Mouse (Mus musculus): Measurements from ENCODE around the gene Galnt7.

The Galnt7 gene

DNA sequence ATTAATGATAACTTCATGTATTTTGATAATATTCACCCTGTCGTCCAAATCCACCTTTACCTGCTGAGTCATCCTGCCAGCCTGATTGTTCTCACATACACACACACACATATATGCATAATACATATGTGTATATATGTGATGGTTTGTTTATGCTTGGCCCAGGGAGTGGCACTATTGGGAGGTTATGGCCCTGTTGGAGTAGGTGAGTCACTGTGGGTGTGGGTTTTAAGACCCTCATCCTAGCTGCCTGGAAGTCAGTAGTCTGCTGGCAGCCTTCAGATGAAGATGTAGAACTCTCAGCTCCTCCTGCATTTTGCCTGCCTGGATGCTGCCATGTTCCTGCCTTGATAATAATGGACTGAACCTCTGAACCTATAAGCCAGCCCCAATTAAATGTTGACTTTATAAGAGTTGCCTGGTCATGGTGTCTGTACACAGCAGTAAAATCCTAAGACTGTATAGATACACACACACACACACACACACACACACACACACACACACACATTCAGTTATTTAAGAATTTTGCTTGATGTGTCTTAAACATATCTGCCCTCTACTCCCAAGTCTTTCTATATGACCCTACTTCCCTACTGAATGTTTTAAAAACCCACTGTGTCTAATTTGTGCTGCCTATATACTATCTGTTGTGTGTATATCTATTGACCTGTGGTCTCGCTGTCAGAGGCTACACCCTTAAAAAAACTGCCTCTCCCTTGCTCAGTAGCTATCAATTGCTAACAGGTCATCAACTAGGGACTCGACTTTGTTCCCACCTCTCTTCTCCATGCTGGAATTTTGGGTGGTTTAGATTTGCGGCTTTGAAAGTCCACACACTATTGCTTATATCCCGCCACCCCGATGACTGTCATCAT lies 23.8 kb downstream of the Galnt7 start:
- no peak for DNase-seq (ENCODE audit: low spot score in 2 of 2)

DNA sequence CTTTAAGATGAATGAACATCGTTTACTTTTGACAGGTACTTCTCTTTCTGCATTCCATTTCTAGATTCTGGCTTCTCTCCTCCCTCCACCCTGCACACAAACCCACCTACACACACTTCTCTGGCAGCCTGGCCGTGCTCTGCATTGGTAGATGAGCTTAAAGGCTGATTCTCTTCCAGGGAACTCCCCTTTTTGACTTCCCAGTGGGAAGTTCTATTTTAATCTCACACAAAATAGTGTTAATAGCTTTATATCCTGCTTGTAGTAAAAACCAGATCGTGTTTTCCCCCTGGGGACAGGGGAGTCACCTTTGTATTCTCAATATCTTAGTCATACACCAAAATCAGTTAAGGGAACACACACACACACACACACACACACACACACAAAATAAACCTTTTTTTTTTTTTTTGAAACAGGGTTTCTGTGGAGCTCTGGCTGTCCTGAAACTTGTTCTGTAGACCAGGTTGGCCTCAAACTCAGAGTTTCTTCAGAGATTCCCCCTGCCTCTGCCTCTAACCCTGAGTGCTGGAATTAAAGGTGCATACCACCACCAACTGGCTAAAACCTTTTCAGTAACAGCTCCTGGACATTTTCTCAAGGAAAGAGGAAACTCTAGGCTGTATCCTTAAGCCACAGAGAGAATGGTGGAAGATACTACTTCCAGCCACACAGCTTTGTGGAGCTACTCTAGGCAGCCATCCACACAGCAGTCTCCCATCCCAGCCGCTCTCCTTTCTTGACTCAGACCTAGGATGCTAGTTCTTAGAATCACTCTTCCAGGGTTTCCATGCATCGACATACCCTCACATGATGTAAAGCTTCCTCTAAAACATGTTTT lies 24.7 kb downstream of the Galnt7 start:
- no peak for DNase-seq (ENCODE audit: low spot score in 2 of 2)

DNA sequence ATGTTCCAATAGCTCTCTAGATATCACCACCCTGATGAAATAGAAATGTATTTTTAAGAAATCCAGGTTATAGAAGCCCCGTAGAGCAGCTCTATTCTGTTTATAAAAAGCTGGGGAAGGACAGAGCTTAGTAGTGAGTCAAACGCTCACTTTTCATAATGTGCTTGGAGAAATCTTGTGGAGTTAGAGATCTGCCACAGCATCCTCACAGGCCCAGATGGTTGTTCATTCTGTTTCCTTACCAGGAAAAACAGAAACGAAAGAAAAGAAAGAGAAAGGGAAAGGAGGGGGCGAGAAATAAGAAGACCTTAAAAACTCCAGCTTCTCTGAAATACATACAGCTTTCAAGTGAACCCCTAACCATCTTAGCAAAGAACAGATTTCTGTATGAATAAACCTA lies 28.9 kb downstream of the Galnt7 start:
- no peak for DNase-seq (ENCODE audit: low spot score in 2 of 2)

DNA sequence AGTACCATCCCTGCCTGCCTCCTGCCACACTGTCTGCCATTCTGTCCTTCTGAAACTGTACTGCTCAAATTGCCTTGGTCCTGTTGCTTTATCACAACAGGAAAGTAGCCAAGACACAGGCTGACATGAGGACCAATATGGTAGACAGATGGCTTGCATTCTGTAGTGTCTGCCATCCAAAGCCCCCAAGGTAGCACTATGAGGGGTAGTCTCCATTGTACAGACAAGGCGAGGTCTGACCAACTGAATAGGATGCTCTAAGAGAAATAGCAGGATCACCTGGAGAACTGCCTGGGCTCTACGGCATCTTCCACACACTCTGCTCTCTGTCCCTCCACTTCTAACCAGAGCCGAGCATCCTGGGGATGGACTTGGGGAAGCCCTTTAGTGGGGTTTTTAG lies 29.8 kb downstream of the Galnt7 start:
- no peak for DNase-seq (ENCODE audit: low spot score in 2 of 2)

DNA sequence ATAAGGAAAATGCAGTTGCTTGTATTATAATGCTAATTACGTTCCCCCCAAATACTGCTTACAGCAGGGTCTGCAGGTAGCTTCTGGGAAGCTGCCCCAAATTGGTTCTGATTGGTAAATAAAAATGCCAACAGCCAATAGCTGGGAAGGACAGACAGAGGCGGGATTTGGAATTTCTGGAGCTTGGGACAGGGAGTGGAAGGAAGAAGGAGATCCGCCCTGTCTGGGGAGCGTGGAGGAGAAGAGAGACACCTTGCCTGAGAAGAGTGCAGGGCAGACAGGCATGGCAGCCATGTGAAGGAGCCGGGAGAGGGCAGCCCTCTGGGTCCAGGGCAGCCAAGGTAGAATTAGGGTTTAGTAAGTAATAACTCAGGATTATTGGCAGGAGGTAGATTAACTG lies 35.9 kb downstream of the Galnt7 start:
- no peak for DNase-seq (ENCODE audit: low spot score in 2 of 2)

DNA sequence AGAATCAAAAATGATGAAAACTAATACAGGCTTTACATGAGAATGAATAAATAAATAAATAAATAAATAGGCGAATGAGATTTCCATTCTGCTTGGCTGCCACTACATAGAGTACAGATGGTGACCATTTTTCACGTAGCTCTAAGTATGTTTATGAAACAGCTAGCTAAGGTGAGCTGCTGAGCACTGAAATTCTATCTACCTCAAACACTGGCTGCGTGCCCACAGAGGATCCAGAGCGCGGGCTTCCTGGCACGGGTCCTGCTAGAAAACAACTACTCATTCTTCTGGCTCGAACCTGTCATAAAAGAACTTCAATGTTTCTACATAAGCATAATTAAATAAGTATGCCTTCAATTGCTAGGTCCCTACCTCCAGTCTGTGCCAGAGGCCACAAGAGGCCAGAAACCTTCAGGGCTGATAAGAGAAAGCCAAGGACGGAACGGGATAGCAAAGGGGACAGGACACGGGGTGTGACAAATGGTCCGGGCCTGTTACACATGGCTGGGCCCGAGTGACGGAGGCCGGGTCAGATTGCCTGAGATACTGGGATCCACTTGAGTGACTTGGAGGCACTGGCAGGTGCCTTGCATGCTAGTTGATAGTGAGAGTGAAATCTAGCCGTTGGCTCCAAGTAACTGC lies 37.7 kb downstream of the Galnt7 start:
- DNase-seq (ENCODE audit: low spot score in 2 of 2) = no peak

DNA sequence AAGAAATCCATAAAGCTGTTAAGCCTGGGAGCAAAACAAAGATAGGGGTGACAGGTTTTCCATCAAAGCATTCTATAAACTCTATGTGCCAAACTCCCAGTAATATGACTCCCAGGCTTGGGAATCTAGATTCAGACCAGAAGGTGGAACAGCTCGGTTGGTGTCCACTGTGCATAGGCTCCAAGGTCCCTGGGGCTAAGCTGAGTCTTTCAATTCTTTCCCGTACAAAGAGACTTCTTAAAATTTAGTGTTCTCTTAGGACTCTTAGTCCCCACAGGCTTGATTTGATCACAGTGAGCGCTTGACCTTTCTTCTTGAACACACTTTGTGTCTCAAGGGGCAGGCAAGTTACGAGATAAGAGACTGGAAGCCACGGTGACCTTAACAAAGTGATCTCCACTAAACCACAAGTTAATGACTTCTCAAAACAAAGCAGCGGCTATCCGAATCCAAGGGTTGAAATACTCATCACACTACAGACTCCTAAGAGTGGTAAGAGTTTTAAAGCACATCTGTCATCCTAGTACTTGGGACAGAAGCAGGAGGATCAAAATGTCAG lies 41.3 kb downstream of the Galnt7 start:
- no peak for DNase-seq (ENCODE audit: low spot score in 2 of 2)

DNA sequence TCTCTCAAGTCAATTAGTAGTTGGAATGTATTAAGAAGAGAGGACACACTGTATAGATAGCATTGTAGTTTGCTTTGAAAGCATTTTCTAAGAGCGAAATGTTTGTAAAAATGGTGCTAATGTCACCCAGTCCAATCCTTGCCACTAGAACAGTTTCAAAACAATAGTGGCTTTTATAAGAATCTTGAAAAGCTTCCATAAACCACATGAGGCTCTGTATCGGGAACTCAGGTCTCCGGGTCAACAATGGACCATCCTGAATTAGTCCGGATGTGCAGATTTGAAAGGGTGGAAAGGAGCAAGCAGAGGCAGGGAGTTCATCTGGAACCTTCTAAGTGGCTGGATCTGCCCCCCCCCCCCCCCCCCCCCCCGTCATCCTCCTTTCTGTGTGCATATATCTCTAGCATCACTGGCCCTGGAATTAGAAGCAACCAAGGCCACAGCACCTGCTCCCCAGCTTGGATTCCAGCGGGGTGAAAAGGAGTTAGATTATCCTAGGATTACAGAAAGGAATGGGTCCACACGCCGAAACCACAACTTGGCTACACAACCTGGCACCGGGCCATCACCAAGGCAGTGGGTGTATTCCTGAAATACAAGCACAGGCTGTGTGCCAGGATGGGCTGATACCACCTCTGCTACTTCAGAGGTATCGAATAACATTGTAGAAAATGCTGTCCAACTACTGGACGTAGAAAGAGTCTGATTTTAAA lies 42.0 kb downstream of the Galnt7 start:
- DNase-seq (ENCODE audit: low spot score in 2 of 2) = peak; percentile 35 to 41

DNA sequence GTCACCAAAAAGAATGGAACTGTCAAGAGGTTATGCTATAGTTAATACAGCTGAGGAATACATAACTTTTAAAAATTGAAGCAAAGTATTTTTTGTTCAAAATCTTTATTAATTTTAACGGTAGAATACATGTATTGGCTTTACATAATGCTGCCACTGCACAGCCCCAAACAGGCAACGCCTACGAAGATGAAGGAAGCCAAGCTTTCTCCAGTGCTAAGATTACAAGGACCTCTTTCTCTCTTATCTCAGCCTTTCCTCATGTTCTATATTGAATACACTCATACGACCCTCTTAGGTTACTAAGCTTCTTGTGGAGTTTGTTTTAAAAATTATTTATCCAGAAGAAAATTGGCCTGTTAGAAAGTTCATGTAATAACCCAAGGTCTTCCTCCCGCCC lies 50.3 kb downstream of the Galnt7 start:
- no peak for DNase-seq (ENCODE audit: low spot score in 2 of 2)

DNA sequence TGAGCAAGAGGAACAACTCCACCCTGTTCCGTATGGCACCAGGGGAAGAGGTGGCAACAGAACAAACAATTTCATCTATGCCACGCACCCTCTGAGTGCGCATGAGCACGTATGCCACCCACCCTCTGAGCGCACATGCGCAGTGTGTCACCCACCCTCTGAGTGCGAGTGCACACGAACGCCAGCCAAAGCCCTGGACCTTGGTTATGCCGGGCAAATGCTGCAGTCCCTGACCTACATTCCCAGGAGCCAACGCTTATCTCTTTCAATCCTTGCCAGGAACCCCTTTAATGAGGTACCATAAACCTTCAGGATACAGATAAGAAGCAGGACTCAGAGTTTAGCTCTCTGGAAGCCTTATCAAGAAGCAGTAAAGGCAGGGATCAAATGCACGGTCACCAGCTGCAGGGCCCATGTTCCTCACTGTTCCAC lies 50.8 kb downstream of the Galnt7 start:
- no peak for DNase-seq (ENCODE audit: low spot score in 2 of 2)

DNA sequence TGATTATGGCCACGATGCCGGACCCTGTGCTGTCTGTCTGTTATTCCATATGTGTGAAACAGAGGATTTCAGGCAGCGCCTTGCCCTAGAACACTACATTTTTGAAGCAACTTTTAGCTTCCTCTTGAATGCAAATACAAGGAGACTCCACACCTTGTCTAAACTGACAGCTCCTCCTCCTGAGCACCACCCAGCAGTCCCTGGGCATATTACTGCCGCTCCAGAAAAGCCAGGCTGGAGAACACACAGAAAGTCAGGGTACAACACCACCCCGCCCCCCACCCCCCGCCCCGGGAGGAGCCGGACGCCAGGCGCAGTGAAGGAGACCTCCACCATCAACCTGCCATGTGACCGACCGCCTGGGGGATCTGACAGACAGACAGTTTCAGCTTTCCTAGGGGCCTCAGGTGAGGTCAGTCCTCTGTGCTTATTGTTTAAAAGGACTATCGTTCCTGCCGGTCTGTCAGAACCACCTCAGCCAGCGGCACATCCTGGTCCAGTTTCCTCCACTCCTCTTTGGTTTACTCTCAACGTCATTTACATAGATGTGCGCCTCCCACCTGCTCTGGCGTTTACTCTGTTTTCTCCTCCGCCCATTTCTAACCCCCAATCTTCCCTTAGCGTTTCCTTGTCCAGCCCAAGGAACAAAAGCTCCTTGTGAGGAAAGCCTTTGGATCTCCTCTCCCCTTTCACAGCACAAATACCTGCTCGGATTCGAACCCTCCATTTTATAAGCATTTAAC lies 52.8 kb downstream of the Galnt7 start:
- DNase-seq (ENCODE audit: low spot score in 2 of 2) = no peak

DNA sequence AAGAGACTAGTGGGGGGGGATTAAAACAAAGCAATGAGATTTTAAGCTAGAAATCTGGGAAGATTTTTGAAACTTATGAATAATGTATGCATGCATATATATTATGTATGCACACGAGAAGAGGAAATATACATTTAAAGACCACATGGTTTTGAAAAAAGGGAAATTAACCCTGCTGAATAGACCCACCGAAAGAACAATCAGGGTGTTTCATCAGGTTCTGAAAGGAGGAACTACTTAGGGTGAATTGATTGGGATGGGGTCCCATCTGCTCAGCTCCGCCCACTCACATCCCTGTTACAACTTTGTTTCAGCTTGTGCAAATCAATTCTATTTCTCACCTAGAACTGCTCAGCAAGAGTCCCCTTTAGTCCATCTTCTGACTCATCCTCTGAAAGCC lies 57.0 kb downstream of the Galnt7 start:
- no peak for DNase-seq (ENCODE audit: low spot score in 2 of 2)

DNA sequence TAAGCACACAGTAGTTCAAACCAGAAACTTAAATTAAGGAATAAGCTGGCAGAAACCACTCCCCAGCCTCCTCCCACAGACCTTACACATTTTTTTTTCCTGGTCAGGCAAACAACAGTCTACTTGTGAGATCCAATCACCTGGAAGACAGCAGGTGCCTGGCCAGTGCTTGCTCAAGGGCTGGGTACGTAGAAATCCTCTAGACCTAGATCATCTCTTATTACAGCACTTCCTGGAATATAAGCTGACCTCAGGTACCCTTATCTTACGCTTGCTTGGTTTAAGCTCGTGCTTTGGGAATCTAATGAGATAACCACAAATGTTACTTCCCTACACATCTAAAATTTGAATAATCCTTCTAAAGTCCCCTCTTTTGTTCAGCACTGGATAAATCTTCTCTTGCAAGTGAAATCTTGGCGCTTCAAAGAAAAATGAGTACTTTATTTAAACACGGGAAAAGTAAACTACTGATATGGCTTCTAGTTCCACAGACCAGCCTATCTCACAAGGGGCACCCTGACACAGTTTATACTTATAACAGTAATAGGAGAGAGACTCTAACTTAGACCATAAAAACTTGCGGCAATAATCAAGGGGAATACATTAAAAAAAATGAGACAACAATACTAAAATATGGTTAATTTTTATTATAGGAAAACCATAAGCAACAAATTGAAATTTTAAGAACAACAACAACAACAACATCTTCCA lies 58.5 kb downstream of the Galnt7 start:
- no peak for DNase-seq (ENCODE audit: low spot score in 2 of 2)

DNA sequence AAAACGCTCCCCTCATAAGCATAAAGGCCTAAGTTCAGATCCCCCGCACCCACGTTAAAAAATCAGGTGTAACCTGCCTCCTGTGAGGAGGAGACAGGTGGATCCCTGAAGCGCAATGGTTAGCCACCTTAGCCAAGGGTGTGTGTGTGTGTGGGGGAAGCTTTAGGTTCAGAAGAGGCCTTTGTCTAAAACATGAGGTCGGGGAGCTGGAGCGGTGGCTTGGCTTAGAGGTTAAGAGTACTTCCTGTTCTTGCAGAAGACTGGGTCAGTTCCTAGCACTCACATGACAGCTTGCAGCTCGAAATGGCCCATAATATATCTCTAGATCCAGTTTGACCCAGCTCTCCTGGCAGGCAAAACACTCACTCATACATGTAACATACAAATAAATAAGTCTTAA lies 60.2 kb downstream of the Galnt7 start:
- DNase-seq (ENCODE audit: low spot score in 2 of 2) = no peak

DNA sequence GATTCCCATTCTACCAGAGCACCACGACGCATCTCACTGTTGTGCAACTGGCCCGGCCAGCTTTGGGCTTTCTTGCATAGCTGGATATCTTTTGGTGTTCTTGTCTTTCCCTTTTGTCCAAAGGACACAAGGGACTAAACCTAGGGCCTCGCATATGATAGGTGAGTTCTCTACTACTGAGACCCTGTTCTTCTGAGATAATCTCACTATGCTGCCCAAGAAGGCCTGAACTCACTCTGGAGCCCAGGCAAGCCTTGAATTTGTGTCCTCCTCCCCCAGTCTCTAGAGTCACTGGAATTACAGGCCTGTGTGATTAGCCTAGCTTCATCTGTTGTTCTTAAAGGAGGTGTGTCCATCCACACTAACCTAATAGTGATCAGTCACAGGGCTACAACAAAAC lies 61.2 kb downstream of the Galnt7 start:
- DNase-seq (ENCODE audit: low spot score in 2 of 2) = no peak

DNA sequence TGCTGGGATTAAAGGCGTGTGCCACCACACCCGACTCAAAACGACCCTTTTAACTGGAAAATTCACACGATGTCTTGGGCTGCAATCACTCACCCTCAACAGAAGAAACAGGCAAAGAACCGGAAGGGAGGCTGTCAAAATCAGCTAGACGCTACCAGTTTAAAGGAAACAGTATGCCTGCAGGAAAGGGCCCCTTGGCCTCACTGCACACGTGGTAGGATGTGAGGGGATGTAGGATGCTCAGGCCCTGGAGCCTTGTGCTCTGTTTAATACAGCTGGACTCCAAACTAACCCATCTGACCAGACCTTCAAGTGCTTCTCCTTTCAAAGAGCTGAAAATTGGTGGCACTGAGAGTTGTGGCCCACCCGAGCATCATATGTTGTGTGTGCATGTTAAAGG lies 62.8 kb downstream of the Galnt7 start:
- no peak for DNase-seq (ENCODE audit: low spot score in 2 of 2)

DNA sequence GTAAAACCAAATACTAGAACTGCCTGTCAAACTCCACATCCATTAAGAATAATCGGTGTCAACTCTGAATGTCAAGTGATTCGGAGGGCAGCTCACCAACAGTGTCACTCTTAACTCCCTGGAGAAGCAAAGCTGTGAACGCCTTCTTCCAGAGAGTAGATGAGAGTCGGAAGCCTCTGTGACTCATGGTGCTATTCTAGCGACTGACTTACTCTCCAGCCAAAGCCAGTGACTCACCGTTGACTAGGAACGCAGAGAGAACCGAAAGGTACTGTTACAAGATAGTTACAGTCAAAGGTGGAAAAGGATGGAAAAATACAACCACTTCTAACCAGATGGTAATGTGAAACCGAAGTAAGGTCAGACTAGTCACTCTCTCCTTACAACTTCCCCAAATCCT lies 63.7 kb downstream of the Galnt7 start:
- DNase-seq (ENCODE audit: low spot score in 2 of 2) = no peak

DNA sequence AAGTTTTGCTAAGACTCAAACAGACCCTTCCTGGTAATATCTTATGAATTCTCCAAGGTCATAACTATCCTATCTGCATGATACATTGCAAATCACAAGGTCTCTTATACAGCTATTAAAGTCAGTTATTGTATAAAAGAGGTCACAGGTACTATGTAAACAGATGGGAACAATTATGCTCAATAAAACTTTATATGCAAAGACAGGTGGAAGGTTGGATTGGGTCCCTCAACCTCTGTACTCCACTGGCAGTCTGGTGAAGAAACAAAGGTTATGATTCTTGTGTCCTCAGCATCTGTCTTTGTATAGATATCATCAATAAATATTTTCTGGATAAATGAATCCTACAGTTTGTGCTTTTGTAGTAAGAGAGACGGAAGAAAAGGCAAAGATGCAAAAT lies 64.2 kb downstream of the Galnt7 start:
- no peak for DNase-seq (ENCODE audit: low spot score in 2 of 2)

DNA sequence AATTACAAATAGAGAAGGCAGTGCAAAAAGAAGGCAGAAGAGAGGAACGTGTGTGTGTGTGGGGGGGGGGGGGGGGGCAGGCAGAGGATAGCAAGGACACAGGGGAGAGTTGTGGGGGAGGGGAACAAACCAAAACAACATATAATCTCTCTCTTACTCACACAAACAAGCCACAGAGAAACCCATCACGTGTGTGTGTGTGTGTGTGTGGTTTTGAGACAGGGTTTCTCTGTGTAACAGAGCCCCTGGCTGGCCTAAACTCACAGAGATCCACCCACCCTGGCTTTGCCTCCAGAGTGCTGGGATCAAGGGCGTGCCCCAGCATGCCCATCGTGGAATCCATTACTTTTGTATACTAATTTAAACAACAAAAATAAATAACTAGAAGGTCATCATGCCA lies 66.2 kb downstream of the Galnt7 start:
- DNase-seq (ENCODE audit: low spot score in 2 of 2) = no peak

DNA sequence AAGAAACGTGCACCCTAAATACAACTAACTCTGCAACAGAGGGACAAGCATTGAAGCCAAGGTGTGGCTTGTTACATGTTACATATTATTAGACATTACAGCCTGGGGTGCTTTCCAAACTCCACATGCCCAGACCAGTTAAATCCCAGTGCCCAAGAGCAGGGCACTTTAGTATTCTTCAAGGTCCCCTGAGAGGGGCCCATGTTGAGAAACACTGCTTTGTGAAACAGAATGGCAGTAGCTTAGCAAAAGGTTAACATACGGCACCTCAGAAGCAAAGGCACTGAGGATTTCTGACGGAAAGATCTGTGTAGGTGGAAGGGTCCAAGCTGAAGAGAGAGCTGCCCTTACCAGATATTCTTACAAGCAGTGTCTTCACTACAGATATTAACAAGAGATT lies 67.0 kb downstream of the Galnt7 start:
- DNase-seq (ENCODE audit: low spot score in 2 of 2) = no peak

All from frontal cortex, postnatal 25 days (tissue).